Mouse (Mus musculus): ENCODE data around the gene Gdf5.
A peak's percentile ranks its signal among the peaks of the same experiment; 100 is the strongest.

- no peak for TF ChIP-seq CTCF (IDR thresholded peaks at IDR 0.05; ENCODE audit: extremely low read depth, insufficient read depth, insufficient read length, insufficient replicate concordance)
- peak; percentile 38 for TF ChIP-seq POLR2A (IDR thresholded peaks at IDR 0.05; ENCODE audit: low read depth, low read length)
Measured at GRCm38 (mm10) chr2:155956134-155957059, 11.2 kb upstream of the Gdf5 start, which contains the start of gene Cep250.
